Mouse (Mus musculus) intestine, postnatal 0 days (tissue): ENCODE measurements at regions not wholly inside any gene's neighbourhood (a gene's known extent, or its start where the extent isn't known, plus 50 kb on each side); places are given as distances from the start of the nearest gene placed in this dataset.

ENCODE experiments used
- ATAC-seq: fragments of 200-750 bp; cut with Nextera tagmentation; 2 replicates; pipeline ENCODE4 v1.8.0; 2017; ENCODE audit warnings: mild to moderate bottlenecking, moderate TSS enrichment, moderate library complexity
- H3K27ac ChIP-seq: fragments of 300-500 bp; sonication (generic); 2 replicates; pipeline ENCODE4 v1.5.1; 2014; ENCODE audit warnings: mild to moderate bottlenecking, low read depth, low read length, moderate library complexity
- H3K27me3 ChIP-seq: fragments of 300-500 bp; sonication (generic); replicated peaks from 2 replicates; pipeline ENCODE4 v1.6.1; 2014; ENCODE audit warnings: low read length, mixed read lengths; ENCODE audit not compliant: control insufficient read depth, insufficient read depth
- H3K36me3 ChIP-seq: fragments of 300-500 bp; sonication (generic); 2 replicates; pipeline ENCODE4 v1.6.1; 2014; ENCODE audit warnings: mild to moderate bottlenecking, moderate library complexity; ENCODE audit not compliant: control insufficient read depth, insufficient read depth
- H3K4me1 ChIP-seq: fragments of 300-500 bp; sonication (generic); replicated peaks from 2 replicates; pipeline ENCODE4 v1.6.1; 2014; ENCODE audit warnings: antibody characterized with exemption, low read length, mixed read lengths; ENCODE audit not compliant: control insufficient read depth, insufficient read depth
- H3K4me2 ChIP-seq: fragments of 300-500 bp; sonication (generic); replicated peaks from 2 replicates; pipeline ENCODE4 v1.6.1; 2014; ENCODE audit warnings: low read depth, mild to moderate bottlenecking, moderate library complexity
- H3K4me3 ChIP-seq: fragments of 300-500 bp; sonication (generic); 2 replicates; pipeline ENCODE4 v1.5.1; 2014; ENCODE audit warnings: low read depth, low read length
- H3K9ac ChIP-seq: fragments of 300-500 bp; sonication (generic); 2 replicates; pipeline ENCODE4 v1.6.1; 2014; ENCODE audit warnings: mild to moderate bottlenecking, low read depth, low read length
- H3K9me3 ChIP-seq: fragments of 300-500 bp; sonication (generic); 2 replicates; pipeline ENCODE4 v1.6.1; 2016; ENCODE audit warnings: mixed run types; ENCODE audit not compliant: control insufficient read depth
- CTCF ChIP-seq: sonication (generic); IDR thresholded peaks from 2 replicates; pipeline ENCODE4 v1.5.1; 2016; ENCODE audit warnings: low read depth, mild to moderate bottlenecking, control low read depth, antibody characterized with exemption, moderate library complexity
- WGBS: fragments of 180-500 bp; shearing (Covaris S2); extraction: QIAGEN DNeasy Blood & Tissue Kit; methylation state at CpG from one replicate; pipeline ENCODE4 v1.1.7; 2014; 5-methylcytosine and 5-hydroxymethylcytosine counted together

- WGBS, result 89% methylated on average over 28 of the region's 28 CpGs
- H3K4me1 ChIP-seq, result no peaks in the 10 kb centered on the region
- H3K4me3 ChIP-seq, result no peak overlapping the region
- H3K27me3 ChIP-seq, result no peaks in the 10 kb centered on the region
- no peaks in the 10 kb centered on the region for H3K9me3 ChIP-seq
- H3K36me3 ChIP-seq, result no peaks in the 10 kb centered on the region
- H3K9ac ChIP-seq, result no peak overlapping the region
- no peak overlapping the region for H3K27ac ChIP-seq
- ATAC-seq, result no peak
- TF ChIP-seq CTCF, result no peak
- H3K4me2 ChIP-seq, result no peak overlapping the region
Measured at GRCm38 (mm10) chr12:7859533-7859932, 117.9 kb upstream of the Apob start.

DNA sequence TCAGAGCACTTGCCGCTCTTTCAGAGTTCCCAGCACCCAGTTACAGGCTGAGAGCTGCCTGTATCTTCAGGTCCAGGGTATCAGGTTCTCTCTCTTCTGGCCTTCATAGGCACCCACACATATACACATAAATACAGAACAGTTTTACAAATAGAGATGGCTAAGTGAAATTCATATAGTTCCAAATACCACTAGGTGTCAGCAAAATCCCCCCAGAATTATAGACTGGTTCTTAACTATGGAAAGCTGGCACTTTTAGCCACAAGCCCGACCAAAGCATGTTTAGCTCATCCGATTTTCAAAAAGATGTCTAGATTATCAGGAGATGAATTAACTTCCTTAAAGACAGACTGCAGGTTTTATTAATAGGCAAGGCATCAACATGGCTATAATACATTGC, 107.4 kb upstream of the Apob start:
- no peaks in the 10 kb centered on the region for H3K4me1 ChIP-seq
- H3K36me3 ChIP-seq, result no peaks in the 10 kb centered on the region
- ATAC-seq, result no peak
- no peak overlapping the region for H3K4me3 ChIP-seq
- H3K9ac ChIP-seq, result no peak overlapping the region
- no peak overlapping the region for H3K4me2 ChIP-seq
- no peaks in the 10 kb centered on the region for H3K27me3 ChIP-seq
- TF ChIP-seq CTCF, result peak; percentile 60
- H3K27ac ChIP-seq, result no peak overlapping the region
- H3K9me3 ChIP-seq, result no peaks in the 10 kb centered on the region
- 44% methylated on average over 3 of the region's 3 CpGs for WGBS

DNA sequence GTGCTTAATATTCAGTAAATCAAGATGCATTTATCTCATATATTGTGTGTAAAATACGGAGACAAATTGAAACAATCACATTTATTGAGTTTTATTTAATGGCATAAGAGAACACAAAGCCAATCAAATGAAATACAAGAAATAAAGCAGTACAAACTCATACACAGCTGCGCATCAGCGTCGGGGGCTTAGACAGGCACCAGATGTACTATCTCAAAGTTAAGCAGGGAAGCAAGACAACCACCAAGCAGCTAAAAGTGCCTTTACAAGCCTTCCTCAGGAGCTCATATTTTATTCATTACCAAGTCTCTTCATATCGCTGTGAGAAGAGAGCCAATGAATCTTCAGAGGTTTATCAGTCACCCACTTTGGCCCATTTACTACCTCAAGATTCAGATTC, 107.0 kb upstream of the Apob start:
- H3K4me3 ChIP-seq, result no peak overlapping the region
- no peak for ATAC-seq

DNA sequence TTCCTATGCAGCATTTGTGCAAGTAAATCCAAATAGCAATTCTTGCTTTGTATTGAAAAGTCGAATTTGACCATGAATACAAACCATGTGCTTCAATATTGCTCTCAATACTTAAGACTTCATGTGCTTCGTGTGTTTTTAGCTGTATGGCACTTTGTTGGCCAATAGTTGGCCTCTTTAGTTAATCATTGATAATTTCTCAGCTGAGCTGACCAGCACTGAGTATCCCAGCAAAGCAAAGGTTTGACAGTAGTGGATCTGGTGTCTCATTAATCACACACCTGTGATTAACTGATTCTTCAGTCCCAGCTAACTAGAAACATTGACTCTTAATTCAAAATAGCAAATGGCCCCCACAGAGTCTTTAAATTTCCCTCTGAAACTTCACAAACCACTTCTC, 102.0 kb upstream of the Apob start:
- TF ChIP-seq CTCF, result no peak
- H3K27me3 ChIP-seq, result no peaks in the 10 kb centered on the region
- H3K36me3 ChIP-seq, result no peaks in the 10 kb centered on the region
- no peak overlapping the region for H3K9ac ChIP-seq
- no peak overlapping the region for H3K4me2 ChIP-seq
- H3K27ac ChIP-seq, result no peak overlapping the region
- H3K9me3 ChIP-seq, result no peaks in the 10 kb centered on the region
- no peak overlapping the region for H3K4me3 ChIP-seq
- no peak for ATAC-seq
- 48% methylated on average over 2 of the region's 2 CpGs for WGBS
- no peaks in the 10 kb centered on the region for H3K4me1 ChIP-seq

More for the DNA sequence above, 107.0 kb upstream of the Apob start:
- no peaks in the 10 kb centered on the region for H3K4me1 ChIP-seq
- no peaks in the 10 kb centered on the region for H3K9me3 ChIP-seq
- no peak overlapping the region for H3K4me2 ChIP-seq
- no peaks in the 10 kb centered on the region for H3K36me3 ChIP-seq
- H3K9ac ChIP-seq, result no peak overlapping the region
- H3K27me3 ChIP-seq, result no peaks in the 10 kb centered on the region
- no peak for TF ChIP-seq CTCF
- WGBS, result 61% methylated on average over 5 of the region's 5 CpGs
- no peak overlapping the region for H3K27ac ChIP-seq

DNA sequence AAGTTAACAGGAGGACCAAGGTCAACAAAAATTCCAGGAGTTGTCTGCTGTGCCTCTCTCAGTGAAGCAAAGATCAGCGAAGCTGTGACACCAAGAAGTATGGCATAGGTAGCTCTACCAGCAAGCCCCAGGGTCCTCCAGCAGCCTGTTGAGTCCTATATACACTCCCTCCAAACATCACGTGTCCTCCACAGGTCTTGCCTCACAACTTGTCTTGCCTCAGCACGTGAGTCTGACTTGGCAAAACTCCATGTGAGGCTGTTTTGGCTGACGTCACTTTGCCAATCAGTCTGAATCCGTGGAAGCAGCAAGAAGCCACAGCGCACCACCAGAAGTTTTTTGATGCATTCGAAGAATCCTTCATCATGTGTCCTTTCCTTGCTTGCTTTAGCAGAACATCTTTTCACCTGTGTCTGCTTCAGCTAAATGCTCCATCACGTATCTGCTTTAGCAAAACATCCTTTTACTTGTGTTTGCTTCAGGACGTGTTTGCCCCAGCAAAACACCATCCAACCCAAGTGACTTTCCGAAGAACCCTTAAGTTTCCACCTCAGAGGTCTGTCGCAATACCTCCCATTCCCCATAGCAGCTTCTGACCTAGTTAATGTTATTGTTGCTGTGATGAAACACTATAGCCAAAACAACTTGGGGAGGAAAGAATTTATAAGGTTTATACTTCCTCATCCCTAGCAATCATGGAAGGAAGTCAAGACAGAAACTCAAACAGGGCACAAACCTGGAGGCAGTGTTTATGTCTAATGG, 101.0 kb upstream of the Apob start:
- no peak for TF ChIP-seq CTCF
- WGBS, result 77% methylated on average over 11 of the region's 11 CpGs
- ATAC-seq, result no peak

DNA sequence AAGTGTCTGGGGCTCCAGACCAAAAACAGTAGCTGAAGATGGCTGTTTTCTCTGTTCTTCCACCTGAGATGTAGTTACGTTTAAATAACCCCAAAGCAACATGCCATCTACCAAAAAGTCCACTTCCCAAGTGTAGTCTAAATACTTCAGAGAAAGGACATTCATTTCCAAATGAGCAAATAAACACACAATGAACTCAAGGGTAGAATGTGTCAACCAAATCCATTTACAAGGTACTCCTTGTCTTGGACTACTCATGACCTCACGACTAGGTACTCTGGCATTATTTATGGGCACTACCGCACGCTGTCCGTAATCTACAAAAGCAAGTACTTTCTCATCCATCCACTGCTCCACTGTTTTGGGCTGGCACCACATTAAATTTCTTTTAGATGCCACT, 98.7 kb upstream of the Apob start:
- Histone ChIP-seq H3K36me3 (no peaks in the 10 kb centered on the region), H3K9me3 (no peaks in the 10 kb centered on the region), H3K4me2 (no peak overlapping the region), H3K27ac (no peak overlapping the region), H3K9ac (no peak overlapping the region), H3K27me3 (no peaks in the 10 kb centered on the region), H3K4me1 (no peaks in the 10 kb centered on the region), H3K4me3 (no peak overlapping the region)
- WGBS, result 86% methylated on average over 5 of the region's 5 CpGs
- ATAC-seq, result no peak
- TF ChIP-seq CTCF, result no peak

More for the DNA sequence above, 101.0 kb upstream of the Apob start:
- H3K9ac ChIP-seq, result no peak overlapping the region
- no peaks in the 10 kb centered on the region for H3K27me3 ChIP-seq
- no peak overlapping the region for H3K27ac ChIP-seq
- H3K36me3 ChIP-seq, result no peaks in the 10 kb centered on the region
- no peaks in the 10 kb centered on the region for H3K4me1 ChIP-seq
- no peaks in the 10 kb centered on the region for H3K9me3 ChIP-seq
- H3K4me3 ChIP-seq, result no peak overlapping the region
- no peak overlapping the region for H3K4me2 ChIP-seq
